Mouse (Mus musculus) erythroid progenitor cell, adult 5-6 weeks (primary cell): Measurements from ENCODE around the gene Uqcc2. TPM values are rescaled to one million over a fixed set of nuclear protein-coding genes. Genes with fewer than 3 reads are reported as not detected.

Experiments used
- ATAC-seq: replicated peaks from 2 replicates; pipeline ENCODE4 v1.8.0; 2016; ENCODE audit warnings: moderate number of reproducible peaks, mild to moderate bottlenecking, moderate TSS enrichment, inconsistent platforms; ENCODE audit not compliant: poor library complexity, low FRiP score, severe bottlenecking
- total RNA-seq, 2 experiments: library from RNA; stranded (forward) in 1 of 2; stranded (reverse) in 1 of 2; fragments of 150-400 nt in 1 of 2; fragments of 186-747, 209-891 nt in 1 of 2; gene quantifications; 2 replicates each; pipeline versions ENCODE4 v1.2.3 to v1.2.4; 2015 to 2017; ENCODE audit warnings: low replicate concordance in 2 of 2

The Uqcc2 gene
- total RNA-seq, 2 experiments from 2014 or later: 4.2 to 9.6 TPM

- ATAC-seq: no peak
These were observed 50.1 kb downstream of the Uqcc2 start for GRCm38 (mm10) chr17:27083601-27084000.

- ATAC-seq: no peak
These were observed 50.9 kb downstream of the Uqcc2 start for GRCm38 (mm10) chr17:27082796-27083195.

GRCm38 (mm10) chr17:27081868-27082267 lies 51.8 kb downstream of the Uqcc2 start:
- ATAC-seq: no peak

- ATAC-seq: no peak
These were observed 55.2 kb downstream of the Uqcc2 start for GRCm38 (mm10) chr17:27078499-27078898.

- ATAC-seq: no peak
These were observed 55.8 kb downstream of the Uqcc2 start for GRCm38 (mm10) chr17:27077920-27078319.

- 0 out of 2 replicates have a peak, but pooled peaks have one; percentile 44 for ATAC-seq
These were observed 56.6 kb downstream of the Uqcc2 start for GRCm38 (mm10) chr17:27077133-27077532.

- no peak for ATAC-seq
These were observed 58.6 kb downstream of the Uqcc2 start for GRCm38 (mm10) chr17:27074849-27075745.

GRCm38 (mm10) chr17:27074236-27074635 lies 59.5 kb downstream of the Uqcc2 start:
- no peak for ATAC-seq

GRCm38 (mm10) chr17:27073778-27074177 lies 59.9 kb downstream of the Uqcc2 start:
- no peak for ATAC-seq

- ATAC-seq: no peak
These were observed 60.6 kb downstream of the Uqcc2 start for GRCm38 (mm10) chr17:27073126-27073525.

Other genes starting within 250 kb of the Uqcc2 start
- 34.8 and 41.4 TPM in 2 replicates for gene Kifc5b, start 216.8 kb downstream of the Uqcc2 start, total RNA-seq (2015; ENCODE audit: low replicate concordance)
- gene Kifc5b, start 216.8 kb downstream of the Uqcc2 start, total RNA-seq (2017; ENCODE audit: low replicate concordance): 197 and 257 TPM in 2 replicates
- 23.1 and 29.6 TPM in 2 replicates for gene Phf1, start 200.9 kb downstream of the Uqcc2 start, total RNA-seq (2015; ENCODE audit: low replicate concordance)
- 19.4 and 34.5 TPM in 2 replicates for gene Phf1, start 200.9 kb downstream of the Uqcc2 start, total RNA-seq (2017; ENCODE audit: low replicate concordance)
- gene Cuta, start 194.3 kb downstream of the Uqcc2 start, total RNA-seq (2015; ENCODE audit: low replicate concordance): 54.9 and 88.3 TPM in 2 replicates
- 8.2 and 9.3 TPM in 2 replicates for gene Cuta, start 194.3 kb downstream of the Uqcc2 start, total RNA-seq (2017; ENCODE audit: low replicate concordance)
- gene Syngap1, start 192.7 kb downstream of the Uqcc2 start, total RNA-seq (2015; ENCODE audit: low replicate concordance): 3.8 and 4.3 TPM in 2 replicates
- gene Syngap1, start 192.7 kb downstream of the Uqcc2 start, total RNA-seq (2017; ENCODE audit: low replicate concordance): 11.7 and 14.4 TPM in 2 replicates
- 1.4 TPM in 1 of 2 replicates, not detected in the other for gene Zbtb9, start 160.7 kb downstream of the Uqcc2 start, total RNA-seq (2015; ENCODE audit: low replicate concordance)
- 7.1 and 8.1 TPM in 2 replicates for gene Zbtb9, start 160.7 kb downstream of the Uqcc2 start, total RNA-seq (2017; ENCODE audit: low replicate concordance)
- 32.7 and 36.0 TPM in 2 replicates for gene Bak1, start 104.9 kb downstream of the Uqcc2 start, total RNA-seq (2015; ENCODE audit: low replicate concordance)
- gene Bak1, start 104.9 kb downstream of the Uqcc2 start, total RNA-seq (2017; ENCODE audit: low replicate concordance): 11.4 and 12.5 TPM in 2 replicates
- gene Itpr3, start 76.6 kb downstream of the Uqcc2 start, total RNA-seq (2015; ENCODE audit: low replicate concordance): 1.3 and 9.0 TPM in 2 replicates
- gene Itpr3, start 76.6 kb downstream of the Uqcc2 start, total RNA-seq (2017; ENCODE audit: low replicate concordance): 0.98 and 2.2 TPM in 2 replicates
- gene Ip6k3, start 33.9 kb upstream of the Uqcc2 start, total RNA-seq (2015; ENCODE audit: low replicate concordance): not detected in 2 replicates
- not detected in 2 replicates for gene Ip6k3, start 33.9 kb upstream of the Uqcc2 start, total RNA-seq (2017; ENCODE audit: low replicate concordance)
- gene Lemd2, start 70.6 kb upstream of the Uqcc2 start, total RNA-seq (2015; ENCODE audit: low replicate concordance): 14.1 and 49.5 TPM in 2 replicates
- gene Lemd2, start 70.6 kb upstream of the Uqcc2 start, total RNA-seq (2017; ENCODE audit: low replicate concordance): 17.6 and 31.8 TPM in 2 replicates